Mouse (Mus musculus) heart, embryonic 12.5 days (tissue): ENCODE results near the gene Brf1. TPM values are rescaled to one million over a fixed set of nuclear protein-coding genes. Genes with fewer than 3 reads are reported as not detected.

ENCODE experiments used
- ATAC-seq: fragments of 200-750 bp; cut with Nextera tagmentation; 2 replicates; pipeline ENCODE4 v1.8.0; 2017; ENCODE audit warnings: moderate TSS enrichment, moderate library complexity; ENCODE audit not compliant: insufficient number of reproducible peaks, low FRiP score
- H3K27ac ChIP-seq: fragments of 300-500 bp; sonication (generic); 2 replicates; pipeline ENCODE4 v1.5.1; 2016; ENCODE audit warnings: mild to moderate bottlenecking, moderate library complexity; ENCODE audit not compliant: poor library complexity, severe bottlenecking
- H3K27me3 ChIP-seq: fragments of 300-500 bp; sonication (generic); replicated peaks from 2 replicates; pipeline ENCODE4 v1.6.1; 2016; ENCODE audit warnings: mild to moderate bottlenecking, moderate library complexity
- H3K36me3 ChIP-seq: fragments of 300-500 bp; sonication (generic); 2 replicates; pipeline ENCODE4 v1.6.1; 2016; ENCODE audit warnings: mild to moderate bottlenecking, moderate library complexity
- H3K4me1 ChIP-seq: fragments of 300-500 bp; sonication (generic); replicated peaks from 2 replicates; pipeline ENCODE4 v1.6.1; 2016; ENCODE audit warnings: mild to moderate bottlenecking
- H3K4me2 ChIP-seq: fragments of 300-500 bp; sonication (generic); 2 replicates; pipeline ENCODE4 v1.6.1; 2016; ENCODE audit warnings: mild to moderate bottlenecking, moderate library complexity
- H3K4me3 ChIP-seq: fragments of 300-500 bp; sonication (generic); 2 replicates; pipeline ENCODE4 v1.5.1; 2016; ENCODE audit warnings: mild to moderate bottlenecking
- H3K9ac ChIP-seq: fragments of 300-500 bp; sonication (generic); 2 replicates; pipeline ENCODE4 v1.6.1; 2016; ENCODE audit warnings: mild to moderate bottlenecking, moderate library complexity
- H3K9me3 ChIP-seq: fragments of 300-500 bp; sonication (generic); replicated peaks from 2 replicates; pipeline ENCODE4 v1.6.1; 2016; ENCODE audit warnings: mild to moderate bottlenecking, moderate library complexity
- WGBS: fragments of 180-500 bp; shearing (Covaris S2); methylation state at CpG from one replicate; pipeline ENCODE4 v1.1.7; 2016; 5-methylcytosine and 5-hydroxymethylcytosine counted together
- polyA plus RNA-seq: library from polyadenylated mRNA; unstranded; fragments of >200 nt; fragmentation: Nextera tagmentation; extraction: Ambion mirVana; gene quantifications from 2 replicates; pipeline ENCODE4 v1.2.1, GENCODE M21; 2016

The Brf1 gene
- polyA plus RNA-seq, 1 experiment from 2014 or later, result 40.3 TPM

DNA sequence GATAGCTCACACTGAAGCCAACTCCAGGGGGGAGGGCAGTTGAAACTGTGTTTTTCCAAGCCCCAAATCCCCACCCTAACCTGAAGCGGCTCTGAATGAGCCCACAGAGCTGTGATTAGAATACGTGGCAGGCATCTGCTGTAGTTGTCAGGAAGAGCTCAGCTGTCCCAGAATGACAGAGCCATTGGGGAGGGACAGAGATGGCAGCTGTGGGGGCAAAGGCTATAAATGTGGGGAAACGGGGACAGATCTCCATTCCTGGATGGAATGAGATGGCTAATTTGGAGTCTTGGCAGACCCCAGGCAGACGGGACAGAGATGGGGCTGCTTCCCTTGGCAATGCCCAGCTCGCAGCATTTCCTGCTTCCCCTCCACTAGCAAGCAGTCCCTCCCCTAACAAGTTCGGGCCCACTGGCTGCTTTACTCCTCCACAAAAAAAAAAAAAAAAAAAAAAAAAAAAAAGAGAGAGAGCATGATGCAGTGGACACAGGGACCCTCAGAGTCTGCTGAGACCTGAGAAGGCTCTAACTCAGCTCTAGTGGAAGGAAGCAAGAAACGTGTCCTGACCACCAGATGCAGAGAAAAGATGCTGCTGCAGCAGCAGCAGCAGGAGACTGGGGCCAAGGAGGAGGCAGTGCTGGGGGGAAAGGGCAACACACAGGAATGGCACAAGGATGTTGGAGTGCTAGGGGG, 49.2 kb downstream of the Brf1 start:
- Histone ChIP-seq H3K9me3 (no peaks in the 10 kb centered on the region), H3K36me3 (no peaks in the 10 kb centered on the region), H3K4me1 (peaks cover 47% of the 10 kb centered on the region), H3K27ac (peak overlapping the region; percentile 72), H3K4me3 (peak overlapping the region; percentile 59; the same call in 1 of the 2 replicates), H3K27me3 (peaks cover 4% of the 10 kb centered on the region; the same call in 1 of the 2 replicates), H3K4me2 (peak overlapping the region; percentile 94), H3K9ac (peak overlapping the region; percentile 11; the same call in 1 of the 2 replicates)
- 18% methylated on average over 7 of the region's 7 CpGs for WGBS
- no peak for ATAC-seq

DNA sequence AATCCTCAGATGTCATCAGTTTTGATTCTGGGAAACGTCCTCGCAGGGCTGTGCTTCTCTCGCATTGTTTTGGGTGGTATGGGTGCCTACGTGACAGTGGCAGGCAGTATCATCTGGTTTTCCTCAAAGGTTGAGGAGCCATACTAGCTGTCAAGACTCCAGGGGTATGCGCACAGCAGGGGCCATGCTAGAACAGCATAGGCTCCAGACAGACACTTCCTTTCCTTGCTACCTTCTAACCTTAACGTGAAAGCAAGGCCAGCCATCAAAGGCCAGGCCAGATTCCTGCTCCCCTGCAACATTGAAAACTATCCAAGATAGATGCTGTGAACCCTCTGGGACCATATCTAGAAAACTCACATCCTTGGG, 49.8 kb downstream of the Brf1 start:
- peak overlapping the region; percentile 94 for H3K4me2 ChIP-seq
- H3K27me3 ChIP-seq, result peaks cover 4% of the 10 kb centered on the region; the same call in 1 of the 2 replicates
- H3K9me3 ChIP-seq, result no peaks in the 10 kb centered on the region
- H3K4me1 ChIP-seq, result peaks cover 47% of the 10 kb centered on the region
- peak overlapping the region; percentile 73 for H3K9ac ChIP-seq
- ATAC-seq, result no peak
- WGBS, result 2% methylated on average over 6 of the region's 6 CpGs
- peak overlapping the region; percentile 59 for H3K4me3 ChIP-seq
- no peaks in the 10 kb centered on the region for H3K36me3 ChIP-seq
- H3K27ac ChIP-seq, result peak overlapping the region; percentile 72

- Histone ChIP-seq H3K4me1 (peaks cover 47% of the 10 kb centered on the region), H3K27me3 (peaks cover 4% of the 10 kb centered on the region; the same call in 1 of the 2 replicates), H3K27ac (peak overlapping the region; percentile 72), H3K36me3 (no peaks in the 10 kb centered on the region), H3K9ac (peak overlapping the region; percentile 73), H3K9me3 (no peaks in the 10 kb centered on the region), H3K4me2 (peak overlapping the region; percentile 94), H3K4me3 (peak overlapping the region; percentile 59)
- peak; percentile 77 for ATAC-seq
- under 1% methylated on average over 58 of the region's 58 CpGs for WGBS
These were observed 50.3 kb downstream of the Brf1 start for GRCm38 (mm10) chr12:112950040-112950760.

DNA sequence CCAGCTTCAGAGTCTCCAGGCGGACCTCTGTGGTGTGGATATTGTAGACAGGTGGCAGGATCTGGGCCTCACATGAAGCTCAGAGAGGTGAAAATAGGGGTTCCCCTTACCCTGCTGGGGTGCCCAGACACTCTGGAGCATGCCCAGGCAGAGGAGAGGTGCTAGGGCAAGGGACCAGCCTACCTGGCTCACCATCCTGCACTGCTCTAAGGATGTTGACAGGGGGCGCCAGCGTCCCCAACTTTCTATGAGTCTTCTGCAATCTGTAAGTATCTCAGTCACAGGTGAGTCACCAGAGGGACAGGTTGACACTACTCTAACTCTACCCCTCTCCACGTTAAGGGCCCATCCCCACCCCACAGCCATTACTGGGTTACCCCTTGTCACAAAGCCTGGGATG, 53.2 kb downstream of the Brf1 start:
- H3K9me3 ChIP-seq, result no peaks in the 10 kb centered on the region
- peaks cover 35% of the 10 kb centered on the region for H3K4me1 ChIP-seq
- no peak overlapping the region for H3K9ac ChIP-seq
- H3K27me3 ChIP-seq, result peaks cover 4% of the 10 kb centered on the region; the same call in 1 of the 2 replicates
- ATAC-seq, result no peak
- H3K27ac ChIP-seq, result peak overlapping the region; percentile 18; the same call in 1 of the 2 replicates
- H3K4me2 ChIP-seq, result no peak overlapping the region
- 25% methylated on average over 4 of the region's 4 CpGs for WGBS
- no peak overlapping the region for H3K4me3 ChIP-seq
- no peaks in the 10 kb centered on the region for H3K36me3 ChIP-seq

DNA sequence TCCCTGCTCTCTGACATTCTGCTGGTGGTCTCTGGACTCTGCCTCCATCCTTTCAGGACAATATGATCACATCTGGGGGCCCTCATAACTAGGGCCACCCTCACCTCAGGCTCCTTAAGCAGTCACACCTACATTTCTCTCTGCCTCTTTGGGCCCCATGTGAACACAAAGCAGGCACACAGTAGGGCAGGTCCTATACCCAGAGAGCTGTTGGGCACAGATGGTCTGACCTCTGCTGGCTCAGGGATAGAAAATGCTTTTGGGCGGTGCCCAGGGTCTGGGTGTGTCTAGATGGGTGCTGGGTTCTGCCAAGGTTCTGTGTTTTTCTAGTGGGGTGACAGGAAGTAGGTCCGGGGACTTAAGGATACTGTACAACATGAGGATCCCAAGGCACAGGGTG, 56.8 kb downstream of the Brf1 start:
- Histone ChIP-seq H3K9me3 (no peaks in the 10 kb centered on the region), H3K9ac (no peak overlapping the region), H3K27me3 (peaks cover 14% of the 10 kb centered on the region; the same call in 1 of the 2 replicates), H3K4me3 (no peak overlapping the region), H3K4me2 (no peak overlapping the region), H3K27ac (no peak overlapping the region), H3K4me1 (peaks cover 30% of the 10 kb centered on the region), H3K36me3 (no peaks in the 10 kb centered on the region)
- ATAC-seq, result no peak
- 70% methylated on average over 2 of the region's 2 CpGs for WGBS

DNA sequence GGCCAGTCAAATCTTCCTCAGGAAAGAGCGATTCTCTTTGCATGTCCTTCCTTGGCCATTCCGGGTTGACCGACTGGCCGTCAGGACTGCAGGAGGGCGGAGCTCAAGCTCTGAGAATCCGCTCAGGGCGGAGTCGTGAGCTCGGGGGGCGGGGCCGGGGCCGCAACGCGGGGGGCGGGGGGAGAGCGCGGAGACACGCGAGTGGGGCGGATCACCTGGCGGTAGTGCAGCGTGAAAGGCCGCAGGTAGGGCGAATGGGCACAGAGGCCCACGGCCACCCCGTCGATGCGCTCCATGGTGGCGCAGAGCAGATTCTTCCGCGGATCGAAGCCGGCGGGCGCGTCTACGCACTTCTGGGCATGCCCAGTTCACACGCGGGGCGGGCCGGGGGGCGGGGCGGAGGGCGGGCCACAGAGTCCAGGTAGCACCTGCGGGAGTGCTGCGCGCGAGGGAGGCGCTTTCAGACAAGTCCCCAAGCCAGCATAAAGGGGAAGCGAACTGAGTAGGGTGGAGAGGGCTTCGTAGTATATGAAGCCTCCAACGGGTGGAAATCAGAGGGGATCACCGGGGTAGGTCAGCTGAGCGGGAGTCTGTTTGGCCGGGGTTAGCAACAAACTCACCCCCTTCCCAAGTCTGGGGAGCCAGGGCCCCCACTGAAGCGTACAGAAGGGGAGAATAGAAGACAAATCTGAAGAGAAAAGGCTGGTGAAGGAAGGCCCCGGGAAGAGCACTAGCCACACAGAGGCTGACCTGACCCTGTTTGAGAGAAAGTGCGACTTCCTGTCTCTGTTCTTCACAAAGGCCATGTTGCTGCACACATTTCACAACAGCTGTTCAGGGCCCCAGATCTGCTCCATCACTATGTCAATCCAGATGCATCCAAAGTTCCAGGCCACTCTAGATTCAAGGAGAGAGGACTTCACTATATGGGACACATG, 58.5 kb downstream of the Brf1 start, which contains the start of gene Nudt14:
Nudt14 (minus strand) TSS at position 349 of the 938 bp plus-strand sequence.
- Histone ChIP-seq H3K4me3 (peak within 1 kb of the TSS; percentile 83), H3K4me1 (peaks cover 36% of the 10 kb centered on the region), H3K4me2 (peak within 1 kb of the TSS; percentile 83), H3K36me3 (no peaks in the 10 kb centered on the region), H3K27ac (peak within 1 kb of the TSS; percentile 58; the same call in 1 of the 2 replicates), H3K9me3 (no peaks in the 10 kb centered on the region), H3K9ac (peak within 1 kb of the TSS; percentile 85), H3K27me3 (0 out of 2 replicates have a peak, but pooled peaks cover 17% of the 10 kb centered on the region)
- WGBS, result 2% methylated on average over 58 of the region's 58 CpGs
- ATAC-seq, result peak; percentile 88

GRCm38 (mm10) chr12:112941156-112941775, 59.2 kb downstream of the Brf1 start:
- 38% methylated on average over 10 of the region's 10 CpGs for WGBS
- H3K9me3 ChIP-seq, result no peaks in the 10 kb centered on the region
- peak overlapping the region; percentile 85 for H3K9ac ChIP-seq
- H3K27me3 ChIP-seq, result 0 out of 2 replicates have a peak, but pooled peaks cover 17% of the 10 kb centered on the region
- peak overlapping the region; percentile 83 for H3K4me3 ChIP-seq
- no peaks in the 10 kb centered on the region for H3K36me3 ChIP-seq
- H3K27ac ChIP-seq, result no peak overlapping the region
- peak overlapping the region; percentile 83 for H3K4me2 ChIP-seq
- peaks cover 36% of the 10 kb centered on the region for H3K4me1 ChIP-seq
- ATAC-seq, result no peak

- no peaks in the 10 kb centered on the region for H3K36me3 ChIP-seq
- H3K4me2 ChIP-seq, result no peak overlapping the region
- 70% methylated on average over 9 of the region's 9 CpGs for WGBS
- H3K27me3 ChIP-seq, result 0 out of 2 replicates have a peak, but pooled peaks cover 17% of the 10 kb centered on the region
- peaks cover 36% of the 10 kb centered on the region for H3K4me1 ChIP-seq
- no peak for ATAC-seq
- H3K4me3 ChIP-seq, result no peak overlapping the region
- H3K9me3 ChIP-seq, result no peaks in the 10 kb centered on the region
- H3K27ac ChIP-seq, result no peak overlapping the region
- no peak overlapping the region for H3K9ac ChIP-seq
These were observed 59.8 kb downstream of the Brf1 start for GRCm38 (mm10) chr12:112940710-112941109.

GRCm38 (mm10) chr12:112940238-112940637, 60.3 kb downstream of the Brf1 start:
- no peaks in the 10 kb centered on the region for H3K36me3 ChIP-seq
- no peak overlapping the region for H3K4me3 ChIP-seq
- H3K27ac ChIP-seq, result no peak overlapping the region
- 0 out of 2 replicates have a peak, but pooled peaks cover 17% of the 10 kb centered on the region for H3K27me3 ChIP-seq
- ATAC-seq, result no peak
- no peak overlapping the region for H3K4me2 ChIP-seq
- H3K9me3 ChIP-seq, result no peaks in the 10 kb centered on the region
- no peak overlapping the region for H3K9ac ChIP-seq
- WGBS, result 85% methylated on average over 4 of the region's 4 CpGs
- H3K4me1 ChIP-seq, result peaks cover 36% of the 10 kb centered on the region

GRCm38 (mm10) chr12:112938873-112939565, 61.5 kb downstream of the Brf1 start:
- peaks cover 36% of the 10 kb centered on the region for H3K4me1 ChIP-seq
- H3K9me3 ChIP-seq, result no peaks in the 10 kb centered on the region
- ATAC-seq, result no peak
- no peaks in the 10 kb centered on the region for H3K36me3 ChIP-seq
- WGBS, result 63% methylated on average over 10 of the region's 10 CpGs
- 0 out of 2 replicates have a peak, but pooled peaks cover 17% of the 10 kb centered on the region for H3K27me3 ChIP-seq
- no peak overlapping the region for H3K27ac ChIP-seq
- H3K4me3 ChIP-seq, result no peak overlapping the region
- no peak overlapping the region for H3K9ac ChIP-seq
- H3K4me2 ChIP-seq, result no peak overlapping the region
